Mouse (Mus musculus): ENCODE data around the gene Rab1b.
A peak's percentile ranks its signal among the peaks of the same experiment; 100 is the strongest.
"Not testable (repeated sequence)": the region's sequence is repeated elsewhere in the genome, so short reads cannot be mapped to it uniquely, and the experiment has no call there.

Gene Rab1b

DNA sequence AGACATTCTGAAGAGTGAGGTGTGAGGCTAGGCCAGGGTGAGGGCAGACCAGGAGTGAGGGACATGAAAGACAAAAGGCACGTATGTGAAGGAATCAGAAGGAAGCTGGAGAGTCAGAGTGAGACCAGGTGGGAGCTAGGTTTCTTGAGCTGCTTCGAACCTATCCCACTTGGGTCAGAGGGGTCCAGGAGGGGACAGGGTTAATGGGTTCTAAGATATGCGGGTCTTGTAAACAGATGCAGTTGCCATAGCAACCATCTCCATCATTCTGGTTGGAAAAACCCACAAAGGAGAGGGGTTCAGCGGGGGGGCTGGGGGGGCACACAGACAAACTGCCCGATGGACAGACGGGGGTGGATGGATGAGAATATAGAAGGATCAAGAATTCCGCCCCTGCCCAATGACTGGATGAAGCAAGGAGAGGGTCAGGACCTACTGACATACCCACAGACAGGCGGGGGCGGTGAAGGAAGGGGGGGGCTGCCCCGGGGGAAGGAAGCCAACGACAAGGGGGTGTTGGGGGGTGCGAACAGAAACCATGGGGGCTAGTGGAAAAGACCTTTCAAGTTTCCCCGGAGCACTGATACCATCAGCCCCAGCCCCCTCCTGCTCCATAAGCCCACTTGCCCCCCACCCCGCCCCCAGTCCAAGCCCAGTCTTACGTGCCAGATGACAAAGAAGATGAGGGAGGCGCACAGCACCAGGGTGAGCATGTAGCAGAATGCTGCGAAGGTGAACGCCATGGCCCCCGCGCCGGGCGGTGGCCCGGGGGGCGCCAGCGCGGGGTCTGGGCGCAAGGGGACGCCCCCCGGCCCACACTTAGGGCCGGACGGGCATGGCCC is 9.1 kb downstream of the Rab1b start:
- DNase-seq = peak; percentile 51

DNA sequence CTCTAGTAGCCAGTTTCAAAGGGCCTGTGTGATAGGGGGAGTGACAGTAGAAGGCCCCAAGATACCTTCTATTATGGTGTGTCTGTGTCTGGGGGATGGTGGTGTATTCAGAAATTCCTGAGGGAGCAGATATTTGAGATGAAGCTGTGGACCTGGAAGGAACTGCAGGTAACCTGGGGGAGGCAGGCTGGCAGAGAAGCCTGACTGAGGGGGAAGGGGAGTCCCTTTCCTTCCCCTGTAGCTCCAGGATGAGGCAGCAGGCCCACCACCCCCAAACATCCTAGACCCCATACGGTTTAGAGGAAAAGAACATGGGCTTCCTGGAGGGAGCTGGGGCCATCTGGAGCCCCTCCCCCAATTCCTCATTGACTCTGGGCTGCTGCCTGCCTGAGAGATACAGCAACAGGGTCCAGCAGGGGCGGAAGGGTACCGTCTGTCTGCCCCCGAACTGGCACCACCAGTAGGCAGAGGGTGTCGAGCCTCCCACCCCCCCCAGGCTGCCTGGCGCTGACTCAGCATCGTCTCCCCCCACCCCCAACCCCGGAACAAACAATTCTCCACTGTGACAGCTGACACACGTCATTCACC is 10.9 kb downstream of the Rab1b start:
- peak; percentile 40 for DNase-seq

DNA sequence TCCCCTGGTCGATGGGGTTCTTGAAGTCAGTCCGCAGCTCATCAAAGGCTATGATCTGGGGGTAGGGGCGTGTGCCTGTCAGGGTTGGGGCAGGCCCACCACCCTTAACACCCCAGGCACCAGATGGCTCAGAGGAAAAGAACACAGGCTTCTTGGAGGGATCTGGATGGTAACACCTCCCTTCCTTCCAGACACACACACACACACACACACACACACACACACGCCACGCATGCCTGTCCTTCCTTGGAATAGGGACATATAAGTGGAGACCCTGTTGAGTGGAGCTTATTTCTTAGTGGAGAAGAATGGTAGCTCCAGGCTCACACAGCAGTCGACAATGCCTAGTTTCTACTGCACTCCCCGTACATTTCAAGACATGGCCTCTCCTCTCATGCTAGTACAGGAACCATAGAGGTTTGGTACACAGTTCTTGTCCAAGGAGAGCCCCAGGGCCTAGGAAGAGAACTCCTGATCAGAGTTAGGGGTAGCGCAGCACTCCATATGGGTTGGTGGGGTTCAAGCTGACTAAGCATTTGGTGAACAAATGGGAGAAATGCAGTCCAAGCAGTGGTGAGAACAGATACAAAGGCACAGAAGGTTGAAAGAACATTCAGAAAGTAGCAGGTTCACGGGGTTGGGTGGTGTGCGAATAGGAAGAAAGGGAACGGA is 12.0 kb downstream of the Rab1b start:
- no peak for DNase-seq

DNA sequence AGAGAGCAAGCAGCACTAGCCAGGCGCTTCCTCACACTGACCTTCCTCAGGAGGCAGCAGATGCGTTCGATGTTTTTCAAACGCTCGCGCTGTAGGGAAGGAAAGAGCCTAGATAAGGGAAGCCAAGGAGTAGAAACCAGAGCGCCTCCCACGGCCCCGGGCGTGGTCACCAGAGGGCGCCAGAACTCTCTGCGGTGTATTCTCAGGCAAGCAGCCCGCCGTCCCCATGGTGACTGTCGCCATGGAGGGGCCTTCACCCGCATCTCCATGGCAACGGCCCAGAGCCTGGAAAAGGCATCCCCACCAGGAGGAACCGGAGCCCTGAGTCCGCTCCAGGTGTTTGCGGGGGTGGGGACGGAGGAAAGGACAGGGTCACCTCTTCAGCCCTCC is 12.6 kb downstream of the Rab1b start:
- DNase-seq = peak; percentile 97

DNA sequence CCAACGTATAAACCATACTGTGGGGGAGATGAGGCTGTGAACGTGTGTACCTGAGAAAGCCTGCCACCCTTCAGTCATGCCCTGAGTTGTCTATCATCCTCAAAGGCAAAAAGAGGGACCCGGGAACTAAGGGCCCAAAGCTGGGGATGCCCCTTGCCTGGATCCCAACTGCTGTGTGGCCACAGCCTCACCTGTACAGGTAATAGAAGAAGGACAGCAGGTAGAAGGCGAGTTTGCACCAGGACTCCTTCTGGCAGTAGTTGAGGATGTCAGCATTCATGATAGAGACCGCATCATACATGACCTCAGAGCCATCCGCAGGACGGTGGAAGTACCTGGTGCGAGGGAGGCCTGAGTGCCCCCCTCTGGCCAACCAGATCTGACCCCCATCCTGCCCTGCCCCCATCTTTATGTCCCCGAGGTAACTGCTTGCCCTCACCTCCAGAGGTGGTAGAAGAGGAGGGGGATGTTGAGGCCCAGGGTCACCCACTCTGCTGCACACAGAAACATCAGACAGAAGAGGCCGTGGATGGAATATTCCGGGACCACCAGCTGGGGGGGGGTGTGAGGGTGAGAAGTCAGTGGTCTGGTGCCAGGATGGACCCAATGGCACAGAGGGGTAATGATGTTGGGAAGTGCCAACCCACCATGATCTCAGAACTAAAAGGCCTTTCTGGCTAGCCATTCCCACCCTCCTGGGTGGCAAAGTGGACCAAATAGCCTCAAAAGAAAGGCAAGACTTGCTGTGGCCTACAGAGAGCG is 13.2 kb downstream of the Rab1b start:
- DNase-seq = no peak

DNA sequence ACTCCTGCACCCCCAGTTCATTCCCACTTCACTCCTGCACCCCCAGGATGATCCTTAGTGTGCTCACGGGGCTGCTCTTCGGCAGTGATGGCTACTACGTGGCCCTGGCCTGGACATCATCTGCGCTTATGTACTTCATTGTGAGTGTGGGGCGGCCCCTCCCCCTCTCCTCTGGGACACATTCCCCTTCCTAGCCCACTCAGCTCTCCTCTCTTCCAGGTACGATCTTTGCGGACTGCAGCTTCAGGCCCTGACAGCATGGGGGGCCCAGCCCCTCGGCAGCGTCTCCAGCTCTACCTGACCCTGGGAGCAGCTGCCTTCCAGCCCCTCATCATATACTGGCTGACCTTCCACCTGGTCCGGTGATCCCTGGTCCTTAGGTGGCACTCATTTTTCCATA is 14.8 kb downstream of the Rab1b start:
- no peak for DNase-seq

DNA sequence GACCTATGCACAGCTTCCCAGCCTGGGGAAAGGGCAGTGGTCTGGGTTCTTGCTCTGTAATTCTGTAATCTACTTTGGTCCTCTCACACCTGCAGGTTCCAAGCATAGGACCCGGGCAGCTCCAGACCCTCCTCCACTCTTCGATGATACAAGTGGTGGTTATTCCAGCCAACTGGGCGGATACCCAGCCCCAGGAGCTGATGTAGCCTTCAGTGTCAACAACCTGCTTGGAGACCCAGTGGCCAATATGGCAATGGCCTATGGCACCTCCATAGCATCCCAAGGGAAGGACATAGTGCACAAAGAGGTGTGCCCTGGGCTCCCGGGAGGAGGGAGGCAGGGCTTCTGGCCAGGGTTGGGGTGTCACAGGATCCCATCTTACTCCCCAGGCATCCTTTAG is 17.5 kb downstream of the Rab1b start:
- no peak for DNase-seq

DNA sequence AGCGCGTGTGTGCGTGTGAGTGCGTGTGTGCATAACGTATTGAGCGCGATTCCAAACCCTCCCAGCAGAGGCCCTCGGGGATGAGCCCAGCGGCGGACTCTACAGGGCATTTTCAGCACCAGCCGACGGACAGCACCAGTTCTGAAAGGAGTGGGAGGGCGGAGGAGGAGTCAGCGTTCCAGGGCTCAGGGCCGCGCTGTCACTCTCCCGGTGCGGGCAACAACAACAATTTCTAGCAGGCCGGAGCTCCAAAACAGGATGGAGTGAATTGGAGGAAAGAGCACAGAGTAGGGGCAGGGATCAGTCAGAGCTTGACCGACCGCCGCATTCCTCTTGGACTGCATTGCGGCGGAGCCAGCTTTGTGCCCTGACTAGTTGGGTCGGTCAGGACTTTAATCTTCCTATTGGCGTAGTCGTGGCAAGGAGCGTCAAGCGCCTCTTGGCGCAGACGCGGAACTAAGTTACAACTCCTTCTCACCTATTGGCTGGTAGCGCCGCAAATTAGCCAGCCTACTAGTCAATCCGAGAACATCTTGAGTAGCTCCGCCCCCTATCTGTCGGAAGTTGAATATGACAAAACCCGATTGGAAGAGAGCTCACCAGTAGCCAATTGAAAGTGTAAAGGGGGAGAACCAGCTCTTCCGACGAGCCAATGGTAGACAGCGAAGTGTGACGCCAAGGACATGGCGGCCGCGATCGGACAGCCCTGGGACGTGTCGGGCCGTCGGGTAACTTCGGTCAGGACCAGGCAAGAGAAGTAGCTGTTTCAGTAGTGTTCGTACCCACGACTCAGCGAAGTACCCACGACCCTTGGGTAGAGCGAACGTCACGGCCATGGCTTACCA is 18.8 kb downstream of the Rab1b start, which contains the start of gene Yif1a:
Yif1a (plus strand) TSS at position 655 of the 845 bp plus-strand sequence.
- peak; percentile 100 for DNase-seq

DNA sequence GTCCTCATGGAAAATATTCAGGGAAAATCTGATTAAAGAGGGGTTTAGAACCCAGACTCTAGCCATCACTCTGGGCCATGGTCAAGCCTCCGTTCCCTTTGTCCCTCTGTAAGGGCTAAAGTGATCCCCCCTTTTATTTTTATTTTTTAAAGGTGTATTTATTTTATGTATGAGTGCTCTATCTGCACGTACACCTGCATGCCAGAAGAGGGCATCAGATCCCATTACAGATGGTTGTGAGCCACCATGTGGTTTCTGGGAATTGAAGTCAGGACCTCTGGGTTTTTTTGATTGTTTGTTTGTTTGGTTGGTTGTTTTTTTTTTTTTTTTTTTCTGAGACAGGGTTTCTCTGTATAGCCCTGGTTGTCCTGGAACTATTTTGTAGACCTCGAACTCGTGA is 20.3 kb downstream of the Rab1b start:
- not testable (repeated sequence) for DNase-seq

DNA sequence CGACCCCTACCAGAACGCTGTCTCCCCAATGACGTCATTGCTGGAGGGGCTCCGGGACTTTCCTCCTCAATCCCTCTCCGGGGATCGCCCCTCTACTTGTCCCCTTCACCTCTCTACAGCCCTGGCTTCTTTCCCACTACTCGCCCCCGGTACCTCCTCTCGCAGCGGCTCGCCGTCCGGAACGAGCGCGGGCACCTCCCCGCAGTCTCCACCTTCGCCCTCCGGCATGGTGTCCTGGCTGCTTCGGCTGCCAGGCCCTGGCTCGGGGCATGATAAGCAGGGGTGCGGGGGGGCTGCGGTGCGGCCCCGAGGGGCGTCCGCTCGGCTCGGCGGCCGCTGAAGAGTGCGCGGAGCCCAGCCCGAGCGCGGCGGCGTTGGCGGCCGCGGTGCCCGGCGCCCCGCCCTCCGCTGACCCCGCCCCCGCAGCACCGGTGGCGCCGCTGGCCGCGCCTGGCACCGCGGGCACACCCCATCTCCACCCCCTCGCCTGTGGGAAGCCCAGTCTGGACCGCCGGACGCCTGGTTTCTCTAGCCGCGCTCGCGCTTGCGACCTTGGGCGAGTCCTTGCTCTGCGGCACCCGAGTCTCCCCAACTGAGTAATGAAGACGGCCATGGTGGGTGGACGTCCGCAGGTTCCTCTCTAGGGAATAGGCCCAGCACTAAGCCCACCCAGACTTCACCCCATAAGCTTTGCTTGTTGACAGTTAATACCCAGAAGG is 21.6 kb downstream of the Rab1b start, which contains the start of gene Tmem151a:
Tmem151a (minus strand) TSS at position 387 of the 719 bp plus-strand sequence.
- DNase-seq = peak; percentile 56

DNA sequence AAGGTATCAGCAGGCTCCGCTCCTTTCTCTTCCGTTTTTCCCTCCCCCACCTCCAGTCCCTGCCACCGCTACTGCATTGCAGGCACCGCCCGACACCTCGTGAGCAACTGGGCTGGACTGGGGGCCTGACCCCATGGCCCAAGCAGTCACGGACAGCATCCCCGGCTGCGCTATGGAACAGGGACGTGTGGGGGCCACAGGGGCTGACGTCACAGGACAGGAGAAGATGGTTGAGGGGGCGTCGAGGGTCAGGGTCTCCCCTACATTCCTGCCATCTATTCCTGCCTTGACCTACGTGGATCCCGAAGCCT is 22.1 kb downstream of the Rab1b start:
- DNase-seq = no peak

DNA sequence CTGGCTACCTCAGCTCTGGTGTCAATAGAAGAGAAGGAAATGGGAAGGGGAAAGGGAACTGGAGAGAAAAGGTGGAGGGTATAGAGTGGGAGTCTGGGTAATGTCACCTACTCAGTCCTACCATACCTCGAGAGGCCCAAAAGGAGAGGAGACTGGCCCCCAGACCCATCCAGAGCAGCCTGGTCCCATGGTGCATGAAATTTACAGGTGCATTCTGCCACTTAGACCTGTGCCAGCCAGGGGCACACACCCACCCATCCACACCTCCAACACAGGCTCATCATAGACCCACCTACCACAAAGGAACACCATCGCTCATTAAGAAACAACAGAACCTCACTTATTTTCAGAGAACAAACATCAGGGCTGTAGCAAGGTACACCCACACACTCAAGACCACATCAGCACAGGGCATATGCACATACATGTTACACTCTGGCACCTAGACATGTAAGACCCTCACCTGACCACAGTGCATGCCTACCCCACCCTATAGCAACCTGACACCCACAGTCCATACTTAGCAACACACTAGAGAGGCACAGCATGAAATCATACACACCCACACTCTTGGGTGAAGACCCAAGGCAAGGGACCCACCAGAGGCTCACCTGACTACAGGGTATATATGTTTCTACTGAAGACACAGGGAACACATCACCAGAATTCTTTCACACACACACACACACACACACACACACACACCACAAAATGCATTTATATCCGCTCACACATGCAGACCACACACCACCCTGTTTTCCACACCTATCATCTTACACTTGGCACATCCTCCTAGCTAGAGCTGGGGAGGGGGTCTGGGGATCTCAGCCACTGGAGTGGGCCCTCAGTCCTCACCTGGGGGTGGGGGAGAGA is 22.7 kb downstream of the Rab1b start:
- DNase-seq = no peak

DNA sequence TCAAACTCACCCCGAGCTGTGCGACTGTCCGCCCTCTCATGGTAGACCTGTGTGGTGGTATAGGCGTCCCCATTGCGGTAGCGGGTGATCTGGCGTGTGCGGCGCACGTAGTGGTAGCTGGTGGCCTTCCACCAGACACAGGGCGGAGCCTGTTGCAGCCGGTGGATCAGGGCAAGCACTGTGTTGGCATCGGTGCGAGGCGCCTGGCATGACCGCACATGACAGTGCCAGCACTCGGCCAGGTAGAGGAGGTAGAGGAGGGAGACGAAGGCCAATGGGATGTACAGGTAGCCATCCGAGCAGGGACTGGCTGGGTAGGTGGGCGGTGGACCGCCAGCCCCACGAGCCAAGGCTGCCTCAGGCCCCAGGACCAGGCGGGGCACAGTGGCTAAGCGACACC is 24.3 kb downstream of the Rab1b start:
- no peak for DNase-seq

DNA sequence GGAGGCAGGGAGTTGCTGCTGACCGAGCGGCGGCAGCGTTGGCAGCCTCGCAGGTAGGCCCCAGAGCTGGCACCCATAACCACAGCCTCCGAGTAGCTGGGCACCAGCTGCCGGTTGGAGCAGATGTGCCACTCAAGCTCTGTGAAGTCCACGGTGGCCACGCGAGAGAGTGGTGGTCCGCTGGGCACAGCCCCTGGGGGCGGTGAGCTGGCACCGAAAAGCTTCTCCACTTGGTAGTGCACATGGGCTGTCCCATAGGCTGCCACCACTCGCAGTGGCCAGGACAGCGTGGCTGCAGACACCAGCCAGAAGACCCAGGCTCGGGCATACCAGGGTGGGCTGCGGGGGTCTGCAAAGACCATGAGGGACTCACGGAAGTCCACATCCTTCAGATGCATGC is 24.9 kb downstream of the Rab1b start:
- no peak for DNase-seq

DNA sequence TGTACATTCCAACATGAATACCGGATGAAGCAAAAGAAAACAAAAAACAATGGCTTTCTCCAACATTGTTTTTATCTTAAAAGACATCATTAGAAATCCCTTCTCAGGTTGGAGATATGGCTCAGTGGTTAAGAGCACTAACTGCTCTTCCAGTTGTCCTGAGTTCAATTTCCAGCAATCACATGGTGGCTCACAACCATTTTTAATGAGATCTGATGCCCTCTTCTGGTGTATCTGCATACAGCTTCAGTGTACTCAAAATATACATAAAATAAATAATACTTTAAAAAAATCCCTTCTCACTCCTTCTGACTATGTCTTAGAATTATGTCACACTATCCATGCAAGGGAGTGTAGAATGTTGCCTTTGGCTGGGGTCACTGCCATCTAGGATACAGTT is 27.6 kb downstream of the Rab1b start:
- DNase-seq = no peak

DNA sequence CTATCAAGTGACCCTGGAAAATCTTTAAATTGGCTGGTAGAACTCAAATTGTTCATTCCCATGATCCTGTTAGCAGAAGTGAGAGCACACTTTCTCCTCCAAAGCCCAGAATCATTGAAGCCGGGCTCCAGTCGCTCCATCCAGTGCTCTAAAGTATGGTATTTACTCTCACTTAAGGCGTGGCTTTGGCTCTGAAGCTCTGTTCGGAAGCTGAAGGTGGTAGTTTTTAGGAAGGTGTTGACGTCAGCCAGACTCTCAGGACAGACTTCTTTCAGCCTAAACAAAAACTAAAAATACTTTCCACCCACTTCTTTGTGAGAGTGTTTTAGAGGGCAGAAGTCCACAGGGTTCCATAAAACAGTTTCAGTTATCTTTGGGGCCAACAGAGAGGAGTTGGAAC is 33.4 kb downstream of the Rab1b start:
- no peak for DNase-seq

DNA sequence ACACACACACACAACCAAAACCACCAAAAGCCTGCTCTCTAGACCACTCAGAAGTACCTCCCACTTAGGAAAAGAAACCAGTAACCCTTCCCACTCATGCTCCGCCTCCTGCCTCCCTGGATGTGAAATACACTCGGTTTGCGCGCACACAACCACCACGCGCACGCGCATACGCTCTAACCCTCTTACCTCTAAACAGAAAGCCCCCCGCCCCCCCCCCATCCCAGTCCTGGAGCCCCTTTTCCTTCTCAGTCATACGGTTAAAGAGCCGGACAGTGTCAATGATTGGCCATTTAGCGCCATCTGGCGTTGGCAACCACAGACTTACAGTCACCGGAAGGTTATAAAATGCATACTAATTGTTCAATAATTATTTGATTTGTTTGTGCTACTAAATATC is 33.8 kb downstream of the Rab1b start:
- peak; percentile 84 for DNase-seq

DNA sequence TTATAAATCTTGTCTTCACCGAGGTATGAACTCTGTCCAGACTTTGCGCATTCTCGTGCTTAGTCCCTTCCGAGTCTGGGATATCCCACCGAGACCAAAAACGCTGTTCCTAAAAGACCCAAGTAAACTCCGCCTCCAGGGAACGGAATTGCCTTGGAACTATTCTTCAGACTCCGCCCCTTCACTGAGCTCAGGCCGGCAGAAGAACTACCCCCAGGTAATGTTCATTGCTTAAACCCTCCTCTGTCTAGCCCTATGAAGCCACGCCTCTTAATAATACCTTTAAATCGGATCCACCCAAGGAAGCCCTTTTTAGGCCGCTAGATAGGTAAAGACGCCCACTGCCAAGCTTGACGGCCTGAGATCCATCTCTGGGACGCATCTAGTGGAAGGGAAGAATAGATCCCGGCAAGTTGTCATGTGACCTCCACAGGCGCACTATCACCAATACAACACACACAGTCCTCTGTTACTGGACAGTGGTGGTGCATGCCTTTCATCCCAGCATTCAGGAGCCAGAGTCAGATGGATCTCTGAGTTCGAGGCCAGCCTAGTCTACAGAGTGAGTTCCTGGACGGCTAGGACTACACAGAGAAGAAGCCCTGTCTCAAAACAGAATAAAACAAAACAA is 34.4 kb downstream of the Rab1b start:
- DNase-seq = peak; percentile 44

DNA sequence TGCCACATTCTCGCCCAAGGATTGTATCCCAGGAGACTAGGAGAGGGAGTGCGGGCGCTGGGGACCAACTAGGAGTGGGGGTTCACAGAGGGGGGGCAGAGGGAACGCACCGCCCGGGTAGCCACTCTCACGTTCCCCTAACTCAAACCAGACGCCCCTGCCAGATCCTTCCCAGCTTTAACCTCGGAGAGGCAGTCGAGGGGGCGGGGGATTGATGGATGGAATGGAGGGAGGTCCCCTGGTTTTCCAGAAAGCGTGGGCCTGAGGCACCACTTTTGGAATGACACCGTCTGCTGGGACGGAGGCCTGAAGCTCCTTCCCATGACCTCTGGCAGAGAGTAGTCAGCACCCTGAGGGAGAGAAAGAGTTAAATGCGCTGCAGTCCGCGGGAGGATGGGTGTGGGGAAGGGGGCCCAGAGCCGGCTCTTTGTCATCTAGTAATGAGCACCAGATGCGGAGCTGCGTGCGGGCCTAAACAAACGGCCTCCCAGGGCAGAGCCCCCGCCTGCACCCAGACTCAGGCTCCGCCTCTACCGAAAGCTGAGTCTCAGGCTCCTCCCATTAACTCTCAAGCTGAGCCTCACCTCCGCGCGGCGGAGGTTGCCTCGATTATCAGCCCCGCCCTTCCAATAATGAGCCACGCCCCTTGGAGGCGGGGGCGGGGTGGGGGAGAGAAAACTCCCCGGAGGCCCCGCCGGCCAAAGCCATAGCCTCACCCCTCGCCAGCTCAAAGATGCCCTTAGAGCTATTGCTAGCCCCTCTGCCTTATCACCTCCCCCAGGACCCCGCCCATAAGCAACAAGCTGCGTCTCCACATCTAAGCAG is 35.1 kb downstream of the Rab1b start:
- DNase-seq = peak; percentile 87

All from retina, postnatal 1 day (tissue).